Mouse (Mus musculus) myocyte (in vitro differentiated cells): ENCODE measurements around the gene Zfp13. TPM values are rescaled to one million over a fixed set of nuclear protein-coding genes. Genes with fewer than 3 reads are reported as not detected.

Source experiments
- H3K27me3 ChIP-seq: one replicate; pipeline ENCODE4 v1.6.1; 2011; ENCODE audit not compliant: control insufficient read depth, insufficient read depth, insufficient read length
- H3K36me3 ChIP-seq: one replicate; pipeline ENCODE4 v1.6.1; 2011; ENCODE audit not compliant: control insufficient read depth, insufficient read depth
- H3K4me2 ChIP-seq: one replicate; pipeline ENCODE4 v1.6.1; 2011; ENCODE audit warnings: low read depth, control low read depth
- H3K4me3 ChIP-seq: one replicate; pipeline ENCODE4 v1.5.1; 2011; ENCODE audit warnings: mild to moderate bottlenecking, control low read depth, moderate library complexity
- H3K79me2 ChIP-seq: one replicate; pipeline ENCODE4 v1.6.1; 2011; ENCODE audit not compliant: control insufficient read depth, insufficient read depth
- H3ac ChIP-seq: one replicate; pipeline ENCODE4 v1.6.1; 2011; ENCODE audit not compliant: control insufficient read depth, insufficient read length
- CEBPB ChIP-seq: IDR thresholded peaks from 2 replicates; pipeline ENCODE4 v1.6.1; 2011; ENCODE audit warnings: mild to moderate bottlenecking, moderate library complexity; ENCODE audit not compliant: poor library complexity, insufficient read depth, severe bottlenecking
- E2F4 ChIP-seq: IDR thresholded peaks from one replicate; pipeline ENCODE4 v1.6.1; 2011; ENCODE audit warnings: mild to moderate bottlenecking, control low read depth, moderate library complexity; ENCODE audit not compliant: insufficient read depth
- MAX ChIP-seq: IDR thresholded peaks from one replicate; pipeline ENCODE4 v1.6.1; 2011; ENCODE audit warnings: low read depth, mild to moderate bottlenecking, control low read depth
- MYOD1 ChIP-seq, 3 experiments: IDR thresholded peaks; one replicate each; pipeline ENCODE4 v1.6.1; 2011; ENCODE audit warnings: control low read depth in 2 of 3, low read depth in 2 of 3, mild to moderate bottlenecking in 2 of 3, moderate library complexity in 1 of 3; ENCODE audit not compliant: insufficient read length in 2 of 3, control insufficient read depth in 1 of 3
- MYOG ChIP-seq, 3 experiments: IDR thresholded peaks; one replicate each; pipeline ENCODE4 v1.6.1; 2011; ENCODE audit warnings: control low read depth in 2 of 3, low read depth in 2 of 3, mild to moderate bottlenecking in 2 of 3; ENCODE audit not compliant: insufficient read length in 2 of 3, control insufficient read depth in 1 of 3, insufficient read depth in 1 of 3
- POLR2A ChIP-seq: IDR thresholded peaks from one replicate; pipeline ENCODE4 v1.6.1; 2011; ENCODE audit warnings: low read depth, mild to moderate bottlenecking, control low read depth, moderate library complexity; ENCODE audit not compliant: insufficient read length
- POLR2AphosphoS2 ChIP-seq: IDR thresholded peaks from one replicate; pipeline ENCODE4 v1.6.1; 2011; ENCODE audit warnings: low read depth, control low read depth; ENCODE audit not compliant: insufficient read length
- REST ChIP-seq: IDR thresholded peaks from one replicate; pipeline ENCODE4 v1.6.1; 2011; ENCODE audit warnings: mild to moderate bottlenecking, control low read depth, moderate library complexity; ENCODE audit not compliant: insufficient read depth, insufficient read length
- SRF ChIP-seq: IDR thresholded peaks from one replicate; pipeline ENCODE4 v1.6.1; 2011; ENCODE audit warnings: low read depth; ENCODE audit not compliant: control insufficient read depth, insufficient read length
- TCF12 ChIP-seq: IDR thresholded peaks from one replicate; pipeline ENCODE4 v1.6.1; 2011; ENCODE audit warnings: mild to moderate bottlenecking, control low read depth; ENCODE audit not compliant: poor library complexity, insufficient read depth, severe bottlenecking
- TCF3 ChIP-seq: IDR thresholded peaks from one replicate; pipeline ENCODE4 v1.6.1; 2011; ENCODE audit warnings: low read depth, control low read depth; ENCODE audit not compliant: insufficient read length
- USF1 ChIP-seq: IDR thresholded peaks from one replicate; pipeline ENCODE4 v1.6.1; 2011; ENCODE audit warnings: low read depth, mild to moderate bottlenecking, control low read depth, moderate library complexity
- polyA plus RNA-seq: library from polyadenylated mRNA; unstranded; fragments of >200 nt; fragmentation: generic; extraction: Trizol; gene quantifications from one replicate; pipeline ENCODE4 v1.2.1, GENCODE M21; 2012; ENCODE audit warnings: missing spikeins

The Zfp13 gene
- polyA plus RNA-seq, 1 experiment: 5.1 TPM

- H3K27me3 ChIP-seq: no peaks in the 10 kb centered on the region
- H3ac ChIP-seq: no peak overlapping the region
- H3K36me3 ChIP-seq: no peaks in the 10 kb centered on the region
- peak overlapping the region; percentile 24 for H3K4me3 ChIP-seq
- TF ChIP-seq SRF (no peak), POLR2A (peak; percentile 47), POLR2AphosphoS2 (peak; percentile 56), E2F4 (peak; percentile 74)
- peak overlapping the region; percentile 87 for H3K4me2 ChIP-seq
- no peaks in the 10 kb centered on the region for H3K79me2 ChIP-seq
Observed at GRCm38 (mm10) chr17:23592208-23592925, 6.9 kb downstream of the Zfp13 start.

- TF ChIP-seq MYOD1 (IDR thresholded peaks at IDR 0.05; ENCODE audit: control insufficient read depth in 1 of 3, insufficient read length in 2 of 3, low read depth in 2 of 3) (no peak), MAX (no peak), MYOG (IDR thresholded peaks at IDR 0.05; ENCODE audit: control insufficient read depth in 1 of 3, insufficient read depth in 1 of 3, insufficient read length in 2 of 3, low read depth in 2 of 3) (no peak), SRF (no peak), CEBPB (no peak), POLR2AphosphoS2 (no peak), POLR2A (no peak), E2F4 (no peak), USF1 (no peak), TCF3 (no peak), REST (no peak), TCF12 (no peak)
- H3K4me3 ChIP-seq: no peak overlapping the region
- H3K27me3 ChIP-seq: no peaks in the 10 kb centered on the region
Observed at GRCm38 (mm10) chr17:23587253-23587652, 12.0 kb downstream of the Zfp13 start.

GRCm38 (mm10) chr17:23585721-23586491 is 13.4 kb downstream of the Zfp13 start:
- Histone ChIP-seq H3K27me3 (no peaks in the 10 kb centered on the region), H3K4me3 (peak overlapping the region; percentile 44), H3K79me2 (no peaks in the 10 kb centered on the region), H3ac (peak overlapping the region; percentile 33), H3K36me3 (no peaks in the 10 kb centered on the region), H3K4me2 (peak overlapping the region; percentile 84)
- TF ChIP-seq CEBPB: no peak
- no peak for TF ChIP-seq SRF
- TF ChIP-seq USF1: no peak
- TF ChIP-seq MAX: no peak

More at GRCm38 (mm10) chr17:23587253-23587652, 12.0 kb downstream of the Zfp13 start:
- no peaks in the 10 kb centered on the region for H3K79me2 ChIP-seq
- H3ac ChIP-seq: no peak overlapping the region
- H3K4me2 ChIP-seq: no peak overlapping the region
- H3K36me3 ChIP-seq: no peaks in the 10 kb centered on the region

- Histone ChIP-seq H3K79me2 (no peaks in the 10 kb centered on the region), H3K36me3 (no peaks in the 10 kb centered on the region), H3K27me3 (no peaks in the 10 kb centered on the region), H3ac (no peak overlapping the region), H3K4me3 (peak overlapping the region; percentile 44), H3K4me2 (peak overlapping the region; percentile 84)
- TF ChIP-seq USF1 (no peak), TCF12 (no peak), E2F4 (no peak), POLR2A (no peak), POLR2AphosphoS2 (no peak), TCF3 (no peak), CEBPB (no peak), MYOD1 (IDR thresholded peaks at IDR 0.05; ENCODE audit: control insufficient read depth in 1 of 3, insufficient read length in 2 of 3, low read depth in 2 of 3) (no peak), MAX (no peak), MYOG (IDR thresholded peaks at IDR 0.05; ENCODE audit: control insufficient read depth in 1 of 3, insufficient read depth in 1 of 3, insufficient read length in 2 of 3, low read depth in 2 of 3) (no peak), REST (no peak), SRF (no peak)
Observed at GRCm38 (mm10) chr17:23584786-23585185, 14.5 kb downstream of the Zfp13 start.
